Mouse (Mus musculus): ENCODE data around the gene Gsk3b.
"Not testable (repeated sequence)": the region's sequence is repeated elsewhere in the genome, so short reads cannot be mapped to it uniquely, and the experiment has no call there.

The Gsk3b gene

GRCm38 (mm10) chr16:38105453-38105852 lies 16.7 kb downstream of the Gsk3b start:
- no peak for DNase-seq

- DNase-seq: no peak
Measured at GRCm38 (mm10) chr16:38106542-38106941, 17.7 kb downstream of the Gsk3b start.

- DNase-seq: no peak
Measured at GRCm38 (mm10) chr16:38110001-38110400, 21.2 kb downstream of the Gsk3b start.

DNA sequence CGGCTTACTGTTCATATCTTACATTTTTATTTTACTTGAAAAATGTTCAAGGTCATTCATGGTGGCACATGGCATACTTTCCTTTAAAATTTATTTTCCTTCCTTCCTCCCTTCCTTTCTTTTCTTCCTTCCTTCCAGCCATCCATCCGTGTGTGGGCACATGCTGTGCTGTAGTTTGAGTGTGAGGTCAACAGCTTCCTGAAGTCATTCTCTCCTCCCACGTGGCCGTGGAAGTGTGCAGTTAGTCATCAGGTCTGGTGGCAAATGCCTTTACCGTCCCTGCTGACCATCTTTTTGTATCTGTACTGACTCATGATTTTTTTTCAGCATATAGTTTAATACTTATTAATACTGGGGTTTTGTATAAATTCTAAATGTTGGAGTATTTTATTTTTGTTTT lies 21.8 kb downstream of the Gsk3b start:
- no peak for DNase-seq

- DNase-seq: no peak
Measured at GRCm38 (mm10) chr16:38114074-38114473, 25.3 kb downstream of the Gsk3b start.

DNA sequence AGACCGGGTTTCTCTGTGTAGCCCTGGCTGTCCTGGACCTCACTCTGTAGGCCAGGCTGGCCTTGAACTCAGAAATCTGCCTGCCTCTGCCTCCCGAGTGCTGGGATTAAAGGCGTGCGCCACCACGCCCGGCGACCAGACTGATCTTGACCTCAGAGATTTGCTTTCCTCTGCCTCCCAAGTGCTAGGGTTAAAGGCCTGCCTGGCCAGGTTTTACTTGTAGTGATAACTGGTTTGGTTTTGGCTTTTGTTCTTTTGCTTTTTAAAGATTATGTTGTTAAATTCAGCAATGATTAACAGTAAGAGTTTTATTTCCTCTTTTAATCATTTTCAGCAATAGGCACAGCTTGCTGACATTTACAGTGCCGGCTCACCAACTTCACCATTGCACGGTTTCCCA lies 29.1 kb downstream of the Gsk3b start:
- DNase-seq: not testable (repeated sequence)

DNA sequence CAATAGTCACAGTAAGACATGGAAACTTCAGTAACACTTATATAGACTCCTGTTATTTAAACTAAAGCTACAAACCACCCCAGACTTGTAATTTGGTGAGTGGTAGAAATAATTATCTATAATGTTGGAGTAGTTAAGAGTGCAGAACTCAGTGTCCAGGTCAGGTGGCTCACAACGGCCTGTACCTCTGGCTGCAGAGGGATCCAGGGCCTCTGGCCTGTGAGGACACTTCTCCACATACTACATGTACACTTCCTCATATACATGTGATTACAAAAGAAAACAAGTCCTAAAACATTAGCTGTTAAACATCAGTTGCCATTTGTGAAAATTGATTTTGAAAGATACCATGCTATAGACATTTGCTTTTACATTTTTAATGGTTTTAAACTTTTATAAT lies 29.9 kb downstream of the Gsk3b start:
- DNase-seq: no peak

- no peak for DNase-seq
Measured at GRCm38 (mm10) chr16:38119286-38119685, 30.5 kb downstream of the Gsk3b start.

DNA sequence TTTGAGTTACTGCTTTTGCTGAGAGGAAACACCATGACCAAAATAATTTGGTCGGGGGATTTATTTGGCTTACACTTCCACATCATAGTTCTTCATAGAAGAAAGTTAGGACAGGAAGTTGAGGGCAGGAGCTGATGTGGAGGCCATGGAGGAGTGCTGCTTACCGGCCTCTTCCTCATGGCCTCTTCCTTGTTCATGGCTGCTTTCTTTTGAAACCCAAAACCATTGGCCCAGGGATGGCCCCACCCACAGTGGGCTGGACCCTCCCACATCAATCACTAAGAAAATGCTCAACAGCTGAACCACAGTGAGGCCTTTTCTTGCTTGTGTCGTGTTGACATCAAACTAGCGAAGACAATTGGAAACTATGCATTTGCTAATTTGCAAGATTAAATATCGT lies 40.4 kb downstream of the Gsk3b start:
- no peak for DNase-seq

GRCm38 (mm10) chr16:38131041-38131440 lies 42.2 kb downstream of the Gsk3b start:
- peak; percentile 34 for DNase-seq

DNA sequence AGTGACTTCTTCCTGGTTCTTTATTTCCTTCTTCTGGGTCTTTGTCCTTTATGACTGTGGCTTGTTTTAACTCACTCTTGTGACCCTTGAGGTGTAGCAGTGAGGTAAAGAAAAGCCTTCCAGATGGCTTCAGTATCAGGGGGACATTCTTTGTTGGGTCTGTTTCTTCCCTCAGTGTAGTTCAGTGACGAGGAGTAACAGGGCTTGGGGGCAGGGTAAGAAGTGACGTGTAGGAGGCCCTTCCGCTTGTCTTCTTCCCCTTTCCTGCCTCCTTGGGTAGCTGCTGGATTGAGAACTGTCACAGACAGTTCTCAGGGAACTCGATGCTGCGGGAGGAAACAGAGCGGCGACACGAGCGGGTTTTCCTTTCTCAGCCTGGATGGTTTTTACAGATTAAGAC lies 43.0 kb downstream of the Gsk3b start:
- peak; percentile 69 for DNase-seq

GRCm38 (mm10) chr16:38132210-38132609 lies 43.4 kb downstream of the Gsk3b start:
- DNase-seq: no peak

DNA sequence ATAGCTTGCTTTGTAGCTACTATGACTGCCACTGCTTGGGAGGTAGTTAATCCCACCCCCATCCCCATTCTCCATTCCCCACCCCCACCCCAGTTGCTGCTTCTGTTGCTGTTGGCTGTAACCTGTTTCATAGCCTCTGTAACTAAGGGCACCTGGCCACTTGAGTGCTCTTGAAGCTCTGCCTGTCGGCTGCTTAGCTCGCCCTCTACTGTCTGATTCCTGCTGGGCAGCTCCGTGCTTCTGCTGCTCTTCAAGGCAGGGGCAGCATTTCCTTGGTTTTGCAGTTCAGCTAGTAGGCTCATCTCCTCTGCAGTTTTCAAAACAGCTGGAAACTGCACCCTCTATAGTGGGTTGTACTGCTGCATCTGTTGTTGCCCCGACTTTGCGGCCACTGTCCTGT lies 48.5 kb downstream of the Gsk3b start:
- DNase-seq: peak; percentile 76

- no peak for DNase-seq
Measured at GRCm38 (mm10) chr16:38144898-38145297, 56.1 kb downstream of the Gsk3b start.

GRCm38 (mm10) chr16:38150555-38150954 lies 61.8 kb downstream of the Gsk3b start:
- no peak for DNase-seq

DNA sequence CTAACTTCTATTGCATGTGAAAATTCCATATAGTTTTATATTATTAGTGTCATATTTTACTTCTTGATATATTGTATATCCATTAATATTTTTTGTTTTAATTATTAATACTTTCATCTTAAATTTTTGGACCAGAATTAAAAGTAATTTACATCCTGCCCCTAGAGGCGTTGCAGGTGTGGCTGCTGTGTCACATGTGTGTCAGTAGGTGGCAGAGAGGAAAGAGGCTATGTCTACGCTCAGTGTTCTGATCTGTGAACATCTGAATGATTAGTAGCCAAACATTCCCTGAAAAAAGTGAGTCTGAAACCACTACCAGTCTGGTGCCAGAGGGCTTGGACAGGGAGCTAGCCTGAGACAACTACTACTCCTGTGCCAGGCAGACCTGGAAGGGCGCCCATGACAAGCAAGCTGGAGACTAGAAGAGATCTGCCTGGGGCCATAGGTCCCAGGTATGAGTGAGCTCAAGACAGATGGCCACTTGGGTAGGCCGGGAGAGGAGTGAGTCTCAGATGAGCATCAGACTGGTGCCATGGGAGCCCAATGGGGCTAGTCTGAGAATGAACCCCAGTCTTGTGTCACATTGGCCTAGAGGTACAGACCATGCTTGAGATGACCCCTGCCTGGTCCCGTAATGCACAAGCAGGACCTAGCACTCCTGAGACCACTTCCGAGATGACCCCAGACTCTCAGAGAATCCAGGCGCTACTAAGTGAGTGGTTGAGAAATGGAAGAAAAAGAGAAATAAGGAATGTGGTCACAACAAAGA lies 69.2 kb downstream of the Gsk3b start:
- no peak for DNase-seq

- no peak for DNase-seq
Measured at GRCm38 (mm10) chr16:38162019-38162418, 73.2 kb downstream of the Gsk3b start.

GRCm38 (mm10) chr16:38164811-38165591 lies 76.2 kb downstream of the Gsk3b start:
- no peak for DNase-seq

GRCm38 (mm10) chr16:38168971-38169370 lies 80.2 kb downstream of the Gsk3b start:
- DNase-seq: no peak

GRCm38 (mm10) chr16:38179150-38179549 lies 90.3 kb downstream of the Gsk3b start:
- DNase-seq: no peak

DNA sequence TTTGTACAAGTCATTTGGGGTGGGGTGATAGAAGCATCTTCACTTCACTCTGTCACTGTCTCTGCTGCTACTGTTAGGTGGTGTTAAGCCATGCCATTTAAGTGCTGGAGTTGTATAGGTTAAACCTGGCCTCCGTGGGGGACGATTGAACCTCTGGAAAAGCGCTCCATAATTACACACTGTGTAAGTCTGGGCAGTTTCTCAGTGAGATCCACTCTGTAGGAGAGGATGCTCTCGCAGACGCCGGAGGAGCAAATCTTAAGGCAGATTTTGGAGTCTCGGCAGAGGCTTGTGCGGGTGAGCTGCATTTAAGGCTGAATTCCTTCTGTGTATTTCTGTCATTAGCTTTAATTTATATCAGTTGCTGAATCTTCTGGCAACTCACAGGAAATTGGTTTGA lies 92.6 kb downstream of the Gsk3b start:
- no peak for DNase-seq

- no peak for DNase-seq
Measured at GRCm38 (mm10) chr16:38184657-38185269, 96.0 kb downstream of the Gsk3b start.

GRCm38 (mm10) chr16:38189952-38190351 lies 101.2 kb downstream of the Gsk3b start:
- DNase-seq: no peak

GRCm38 (mm10) chr16:38190531-38190930 lies 101.7 kb downstream of the Gsk3b start:
- DNase-seq: no peak

Data from thymus, postnatal 14 days (tissue).